Mouse (Mus musculus): Measurements from ENCODE around the gene Cyp46a1. TPM values are rescaled to one million over a fixed set of nuclear protein-coding genes. Genes with fewer than 3 reads are reported as not detected.

Gene Cyp46a1
- polyA plus RNA-seq, 1 experiment from 2014 or later: 21.8 TPM

DNA sequence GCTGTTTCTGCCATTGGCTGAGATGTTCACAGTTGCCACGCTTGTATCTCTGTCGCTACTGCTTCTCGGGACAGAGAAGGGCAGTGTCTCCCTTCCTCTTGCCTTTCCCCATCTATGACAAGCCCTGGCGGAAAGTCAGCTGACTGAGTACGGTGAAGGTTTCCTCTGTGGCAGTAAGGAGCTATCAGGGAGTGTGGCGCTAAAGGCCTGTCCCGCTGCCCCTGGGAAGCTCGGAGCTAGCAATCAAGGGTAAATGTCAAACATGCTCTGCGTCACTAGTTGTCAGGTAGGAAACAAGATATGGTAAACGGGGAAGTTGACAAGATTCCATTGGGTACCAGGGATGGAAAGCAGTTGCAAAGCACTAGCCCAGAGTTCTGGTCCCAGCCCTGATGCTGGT is 18.4 kb upstream of the Cyp46a1 start:
- no peak overlapping the region for H3K9ac ChIP-seq (replicated peaks)
- peaks cover 64% of the 10 kb centered on the region for H3K4me1 ChIP-seq
- no peak overlapping the region for H3K4me3 ChIP-seq
- 48% methylated on average over 10 of the region's 10 CpGs for WGBS
- H3K9me3 ChIP-seq: no peaks in the 10 kb centered on the region
- no peak overlapping the region for H3K4me2 ChIP-seq (replicated peaks)
- ATAC-seq (ENCODE audit: low FRiP score, low read depth): no peak
- H3K27ac ChIP-seq (replicated peaks): 0 out of 2 replicates have a peak overlapping the region, but pooled peaks have one; percentile 8
- H3K27me3 ChIP-seq: peaks cover 39% of the 10 kb centered on the region
- no peaks in the 10 kb centered on the region for H3K36me3 ChIP-seq

DNA sequence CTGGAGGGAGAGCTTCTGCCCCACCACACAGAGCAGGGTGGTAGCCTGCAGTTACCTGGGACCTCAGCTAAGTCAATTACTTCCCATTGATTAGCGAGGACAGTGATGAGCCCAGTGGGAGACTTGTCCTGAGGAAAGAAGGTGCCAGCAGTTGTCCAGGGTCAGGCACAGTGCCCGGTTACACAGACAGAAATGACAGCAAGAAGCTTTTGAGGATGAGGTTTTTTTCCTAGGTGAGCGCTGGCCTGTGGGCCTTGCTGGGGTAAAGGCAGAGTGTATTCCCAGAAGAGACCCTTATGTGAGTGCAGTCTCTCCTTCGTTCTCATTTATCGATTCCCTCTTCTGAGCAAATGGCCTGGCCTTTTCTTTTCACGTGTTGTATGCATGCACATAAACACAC is 17.5 kb upstream of the Cyp46a1 start:
- H3K4me2 ChIP-seq (replicated peaks): no peak overlapping the region
- no peak for ATAC-seq (ENCODE audit: low FRiP score, low read depth)
- H3K27me3 ChIP-seq: peaks cover 39% of the 10 kb centered on the region
- no peak overlapping the region for H3K9ac ChIP-seq (replicated peaks)
- no peak overlapping the region for H3K4me3 ChIP-seq
- peaks cover 72% of the 10 kb centered on the region for H3K4me1 ChIP-seq
- H3K9me3 ChIP-seq: no peaks in the 10 kb centered on the region
- peak overlapping the region; percentile 64 for H3K27ac ChIP-seq (replicated peaks)
- 20% methylated on average over 6 of the region's 6 CpGs for WGBS
- H3K36me3 ChIP-seq: no peaks in the 10 kb centered on the region

- peak overlapping the region; percentile 64 for H3K27ac ChIP-seq (replicated peaks)
- no peak overlapping the region for H3K9ac ChIP-seq (replicated peaks)
- no peak overlapping the region for H3K4me3 ChIP-seq
- ATAC-seq (ENCODE audit: low FRiP score, low read depth): peak; percentile 13; the same call in 1 of the 2 replicates
- peaks cover 39% of the 10 kb centered on the region for H3K27me3 ChIP-seq
- 5% methylated on average over 9 of the region's 9 CpGs for WGBS
- H3K4me2 ChIP-seq (replicated peaks): no peak overlapping the region
- no peaks in the 10 kb centered on the region for H3K9me3 ChIP-seq
- H3K4me1 ChIP-seq: peaks cover 73% of the 10 kb centered on the region
- no peaks in the 10 kb centered on the region for H3K36me3 ChIP-seq
Observed at GRCm38 (mm10) chr12:108317201-108317738, 16.9 kb upstream of the Cyp46a1 start.

DNA sequence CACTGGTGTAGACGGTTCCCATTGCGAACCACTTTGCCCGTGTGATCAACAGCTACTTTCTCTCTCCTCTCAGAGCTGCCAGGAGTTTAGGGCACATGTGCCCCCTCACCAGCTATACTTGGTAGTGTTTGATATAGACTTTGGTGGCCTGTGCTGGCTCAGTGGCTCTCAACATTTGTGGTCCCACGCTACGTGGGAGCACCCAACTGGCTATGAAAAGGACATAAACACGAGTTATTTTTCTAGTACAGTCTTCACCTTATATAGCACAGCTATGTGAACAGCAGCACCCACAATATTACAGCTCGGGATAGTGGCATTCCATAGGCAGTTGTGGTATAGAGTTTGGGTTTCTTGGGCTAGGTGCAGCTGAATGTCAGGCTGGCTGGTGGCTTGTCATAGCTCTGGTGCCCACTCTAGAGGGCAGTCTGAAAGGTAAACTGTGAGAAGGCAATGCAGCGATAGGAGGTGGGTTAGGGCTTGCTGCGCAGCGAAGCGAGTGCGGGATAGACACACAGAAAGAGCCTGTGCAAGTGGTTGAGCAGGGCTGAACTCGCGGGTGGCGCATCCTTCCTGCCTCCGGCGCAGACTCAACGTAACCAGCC is 16.3 kb upstream of the Cyp46a1 start:
- peaks cover 69% of the 10 kb centered on the region for H3K4me1 ChIP-seq
- 16% methylated on average over 18 of the region's 18 CpGs for WGBS
- H3K36me3 ChIP-seq: no peaks in the 10 kb centered on the region
- peak overlapping the region; percentile 32 for H3K4me2 ChIP-seq (replicated peaks)
- ATAC-seq (ENCODE audit: low FRiP score, low read depth): no peak
- no peak overlapping the region for H3K4me3 ChIP-seq
- peaks cover 39% of the 10 kb centered on the region for H3K27me3 ChIP-seq
- H3K27ac ChIP-seq (replicated peaks): no peak overlapping the region; the same call in 1 of the 2 replicates
- no peaks in the 10 kb centered on the region for H3K9me3 ChIP-seq
- H3K9ac ChIP-seq (replicated peaks): 0 out of 2 replicates have a peak overlapping the region, but pooled peaks have one; percentile 2

GRCm38 (mm10) chr12:108318499-108318898 is 15.7 kb upstream of the Cyp46a1 start:
- Histone ChIP-seq H3K9ac (replicated peaks) (0 out of 2 replicates have a peak overlapping the region, but pooled peaks have one; percentile 2), H3K9me3 (no peaks in the 10 kb centered on the region), H3K4me3 (0 out of 2 replicates have a peak overlapping the region, but pooled peaks have one; percentile 6), H3K4me1 (peaks cover 72% of the 10 kb centered on the region), H3K36me3 (no peaks in the 10 kb centered on the region), H3K4me2 (replicated peaks) (peak overlapping the region; percentile 32), H3K27ac (replicated peaks) (no peak overlapping the region), H3K27me3 (peaks cover 39% of the 10 kb centered on the region)
- no peak for ATAC-seq (ENCODE audit: low FRiP score, low read depth)
- WGBS: 13% methylated on average over 37 of the region's 37 CpGs

GRCm38 (mm10) chr12:108320096-108320495 is 14.1 kb upstream of the Cyp46a1 start:
- Histone ChIP-seq H3K27ac (replicated peaks) (peak overlapping the region; percentile 87), H3K9ac (replicated peaks) (no peak overlapping the region), H3K36me3 (no peaks in the 10 kb centered on the region), H3K9me3 (no peaks in the 10 kb centered on the region), H3K4me2 (replicated peaks) (peak overlapping the region; percentile 16; the same call in 1 of the 2 replicates), H3K4me1 (peaks cover 73% of the 10 kb centered on the region), H3K4me3 (no peak overlapping the region), H3K27me3 (peaks cover 39% of the 10 kb centered on the region)
- WGBS: 3% methylated on average over 8 of the region's 8 CpGs
- no peak for ATAC-seq (ENCODE audit: low FRiP score, low read depth)

GRCm38 (mm10) chr12:108326401-108326800 is 7.8 kb upstream of the Cyp46a1 start:
- no peak overlapping the region for H3K4me3 ChIP-seq
- no peaks in the 10 kb centered on the region for H3K36me3 ChIP-seq
- no peak overlapping the region for H3K4me2 ChIP-seq (replicated peaks)
- H3K27me3 ChIP-seq: peaks cover 51% of the 10 kb centered on the region
- 52% methylated on average over 5 of the region's 5 CpGs for WGBS
- H3K9me3 ChIP-seq: no peaks in the 10 kb centered on the region
- H3K4me1 ChIP-seq: peaks cover 44% of the 10 kb centered on the region
- H3K9ac ChIP-seq (replicated peaks): no peak overlapping the region
- no peak for ATAC-seq (ENCODE audit: low FRiP score, low read depth)
- no peak overlapping the region for H3K27ac ChIP-seq (replicated peaks)

DNA sequence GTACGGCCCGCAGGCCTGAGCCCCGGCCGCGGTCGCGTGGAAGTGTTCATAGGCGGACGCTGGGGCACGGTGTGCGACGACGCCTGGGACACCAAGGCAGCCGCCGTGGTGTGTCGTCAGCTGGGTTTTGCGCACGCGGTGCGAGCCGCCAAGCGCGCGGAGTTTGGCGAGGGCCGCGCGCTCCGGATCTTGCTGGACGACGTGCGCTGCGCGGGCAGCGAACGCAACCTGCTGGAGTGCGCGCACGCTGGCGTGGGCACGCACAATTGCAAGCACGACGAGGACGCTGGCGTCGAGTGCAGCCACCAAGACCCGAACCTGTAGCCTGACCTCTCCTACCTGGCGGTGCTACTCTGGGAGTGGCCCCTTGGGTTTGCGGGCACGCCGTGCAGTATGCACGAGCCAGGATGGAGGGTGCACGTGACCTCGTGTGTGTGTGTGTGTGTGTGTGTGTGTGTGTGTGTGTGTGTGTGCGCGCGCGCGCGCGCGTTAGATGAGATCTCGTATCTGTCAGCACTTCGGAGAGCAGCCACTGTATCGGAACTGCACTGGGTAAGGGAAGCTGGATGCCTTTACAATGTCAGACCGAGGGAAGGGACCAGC is 6.2 kb upstream of the Cyp46a1 start:
- Histone ChIP-seq H3K9me3 (no peaks in the 10 kb centered on the region), H3K4me2 (replicated peaks) (peak overlapping the region; percentile 58), H3K27ac (replicated peaks) (no peak overlapping the region), H3K9ac (replicated peaks) (peak overlapping the region; percentile 59), H3K4me3 (peak overlapping the region; percentile 40), H3K36me3 (no peaks in the 10 kb centered on the region), H3K4me1 (peaks cover 39% of the 10 kb centered on the region), H3K27me3 (peaks cover 58% of the 10 kb centered on the region)
- ATAC-seq (ENCODE audit: low FRiP score, low read depth): 0 out of 2 replicates have a peak, but pooled peaks have one; percentile 27
- 3% methylated on average over 64 of the region's 66 CpGs for WGBS

- Histone ChIP-seq H3K36me3 (no peaks in the 10 kb centered on the region), H3K27me3 (peaks cover 53% of the 10 kb centered on the region), H3K9me3 (no peaks in the 10 kb centered on the region), H3K27ac (replicated peaks) (no peak overlapping the region), H3K4me2 (replicated peaks) (peak overlapping the region; percentile 100), H3K4me3 (peak overlapping the region; percentile 72), H3K9ac (replicated peaks) (peak overlapping the region; percentile 38; the same call in 1 of the 2 replicates), H3K4me1 (peaks cover 32% of the 10 kb centered on the region)
- peak; percentile 21 for ATAC-seq (ENCODE audit: low FRiP score, low read depth)
- WGBS: 2% methylated on average over 16 of the region's 16 CpGs
Observed at GRCm38 (mm10) chr12:108333056-108333455, 1.1 kb upstream of the Cyp46a1 start.

DNA sequence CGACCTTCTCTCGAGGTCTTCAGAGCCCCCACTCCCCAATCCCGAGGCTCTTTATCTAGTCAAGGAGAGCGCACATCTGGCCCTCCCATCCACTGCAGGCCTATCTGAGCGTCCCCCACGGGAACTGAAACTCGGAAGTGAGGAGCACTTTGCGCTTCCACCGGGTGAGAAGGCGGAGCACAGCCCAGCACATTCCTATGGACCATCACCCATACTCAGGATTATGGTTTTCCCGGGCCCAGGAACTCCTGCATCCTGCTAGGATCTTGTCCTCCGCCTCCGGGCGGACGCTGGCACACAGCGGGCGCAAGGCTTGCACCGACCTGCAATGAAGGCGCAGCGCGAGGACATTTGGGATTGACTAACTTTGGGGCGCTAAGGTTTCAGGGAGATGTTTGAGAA is 699 bp upstream of the Cyp46a1 start:
- peak overlapping the region; percentile 47 for H3K27ac ChIP-seq (replicated peaks)
- peak overlapping the region; percentile 72 for H3K4me3 ChIP-seq
- peaks cover 52% of the 10 kb centered on the region for H3K27me3 ChIP-seq
- H3K9me3 ChIP-seq: no peaks in the 10 kb centered on the region
- peaks cover 28% of the 10 kb centered on the region for H3K4me1 ChIP-seq
- no peaks in the 10 kb centered on the region for H3K36me3 ChIP-seq
- WGBS: 1% methylated on average over 22 of the region's 22 CpGs
- peak overlapping the region; percentile 100 for H3K4me2 ChIP-seq (replicated peaks)
- H3K9ac ChIP-seq (replicated peaks): peak overlapping the region; percentile 38; the same call in 1 of the 2 replicates
- peak; percentile 21; the same call in 1 of the 2 replicates for ATAC-seq (ENCODE audit: low FRiP score, low read depth)

- H3K27ac ChIP-seq (replicated peaks): peak overlapping the region; percentile 56; the same call in 1 of the 2 replicates
- WGBS: 2% methylated on average over 32 of the region's 32 CpGs
- ATAC-seq (ENCODE audit: low FRiP score, low read depth): peak; percentile 66
- peak overlapping the region; percentile 76 for H3K9ac ChIP-seq (replicated peaks)
- H3K9me3 ChIP-seq: no peaks in the 10 kb centered on the region
- H3K4me1 ChIP-seq: peaks cover 22% of the 10 kb centered on the region
- H3K4me3 ChIP-seq: peak overlapping the region; percentile 72
- peaks cover 43% of the 10 kb centered on the region for H3K27me3 ChIP-seq
- no peaks in the 10 kb centered on the region for H3K36me3 ChIP-seq
- peak overlapping the region; percentile 100 for H3K4me2 ChIP-seq (replicated peaks)
Observed at GRCm38 (mm10) chr12:108334529-108334928, 348 bp downstream of the Cyp46a1 start.

DNA sequence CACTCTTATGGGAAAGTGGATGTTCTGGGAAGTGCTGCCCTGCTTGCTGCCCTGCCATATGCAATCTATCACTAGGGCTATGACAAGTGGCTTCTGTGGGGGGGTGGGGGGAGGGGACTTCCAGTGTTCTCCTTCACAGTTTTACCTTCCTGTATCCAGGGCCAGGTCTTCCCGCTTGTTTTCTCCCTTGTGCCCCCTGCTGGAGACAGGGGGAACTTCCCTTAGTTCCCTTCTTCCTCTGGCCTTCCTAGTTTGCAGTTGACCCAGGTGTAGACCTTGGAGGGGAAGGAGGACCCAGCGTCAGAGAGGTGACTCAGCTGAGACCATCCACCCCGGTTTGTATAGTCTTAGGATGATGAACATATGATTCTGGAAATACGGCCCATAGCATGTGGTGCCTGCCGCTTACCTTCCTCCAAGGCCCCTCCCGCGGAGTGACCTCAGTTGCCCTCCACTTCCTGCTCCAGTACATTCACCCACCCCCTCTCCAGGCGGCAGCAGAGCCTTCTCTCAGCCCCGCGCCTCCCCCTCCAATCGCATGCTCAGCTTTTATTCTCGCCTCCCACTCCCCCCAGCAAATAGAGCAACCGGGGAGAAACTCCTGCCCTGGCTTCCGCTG is 4.5 kb downstream of the Cyp46a1 start:
- ATAC-seq (ENCODE audit: low FRiP score, low read depth): no peak
- WGBS: 29% methylated on average over 14 of the region's 14 CpGs
- no peak overlapping the region for H3K4me2 ChIP-seq (replicated peaks)
- no peaks in the 10 kb centered on the region for H3K36me3 ChIP-seq
- no peak overlapping the region for H3K9ac ChIP-seq (replicated peaks)
- H3K27ac ChIP-seq (replicated peaks): no peak overlapping the region
- H3K4me3 ChIP-seq: no peak overlapping the region
- peaks cover 7% of the 10 kb centered on the region for H3K4me1 ChIP-seq
- peaks cover 23% of the 10 kb centered on the region for H3K27me3 ChIP-seq
- H3K9me3 ChIP-seq: no peaks in the 10 kb centered on the region
